Mouse (Mus musculus): ENCODE measurements around the gene Cryl1. TPM values are rescaled to one million over a fixed set of nuclear protein-coding genes. Genes with fewer than 3 reads are reported as not detected.
A peak's percentile ranks its signal among the peaks of the same experiment; 100 is the strongest.

Cryl1 gene
- polyA plus RNA-seq, 1 experiment from 2014 or later, result 7.4 TPM

DNA sequence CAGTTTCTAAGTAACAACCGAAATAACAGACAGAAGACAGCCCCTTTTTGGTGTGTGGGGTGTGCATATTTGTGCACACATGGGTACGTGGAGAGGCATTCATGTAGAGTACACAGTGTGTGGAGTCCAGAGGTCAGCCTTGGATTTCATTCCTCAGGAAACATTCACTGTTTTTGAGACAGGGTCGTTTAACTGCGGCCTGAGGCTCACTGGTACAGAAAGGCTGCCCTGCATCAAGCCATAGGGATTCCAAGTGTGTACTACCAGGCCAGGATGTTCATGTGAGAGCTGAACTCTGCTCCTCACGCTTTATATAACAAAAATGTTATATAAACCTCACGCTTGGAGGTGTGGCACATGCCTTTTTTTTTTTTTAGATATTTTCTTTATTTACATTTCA lies 34.5 kb downstream of the Cryl1 start:
- Histone ChIP-seq H3K4me1 (replicated peaks; ENCODE audit: control insufficient read depth, insufficient read depth, low read length) (peaks cover 3% of the 10 kb centered on the region; the same call in 1 of the 2 replicates), H3K4me3 (ENCODE audit: low read depth, low read length) (no peak overlapping the region), H3K27ac (ENCODE audit: low read depth, low read length) (no peak overlapping the region), H3K36me3 (ENCODE audit: control insufficient read depth, insufficient read depth, low read length) (no peaks in the 10 kb centered on the region), H3K9ac (ENCODE audit: low read length) (no peak overlapping the region), H3K27me3 (ENCODE audit: control insufficient read depth, insufficient read depth, low read length) (no peaks in the 10 kb centered on the region), H3K4me2 (ENCODE audit: low read depth, low read length, severe bottlenecking) (no peak overlapping the region), H3K9me3 (ENCODE audit: control insufficient read depth, low read length) (no peaks in the 10 kb centered on the region)
- ATAC-seq (replicated peaks; ENCODE audit: low FRiP score), result no peak
- 82% methylated on average over 6 of the region's 6 CpGs for whole genome bisulfite sequencing
- DNase-seq (ENCODE audit: low spot score), result no peak

- DNase-seq (ENCODE audit: low spot score), result peak; percentile 90
- ATAC-seq (replicated peaks; ENCODE audit: low FRiP score), result 0 out of 2 replicates have a peak, but pooled peaks have one; percentile 60
- H3K4me3 ChIP-seq (ENCODE audit: low read depth, low read length), result no peak overlapping the region
- H3K27me3 ChIP-seq (ENCODE audit: control insufficient read depth, insufficient read depth, low read length), result no peaks in the 10 kb centered on the region
- no peak overlapping the region for H3K27ac ChIP-seq (ENCODE audit: low read depth, low read length)
- peaks cover 3% of the 10 kb centered on the region; the same call in 1 of the 2 replicates for H3K4me1 ChIP-seq (replicated peaks; ENCODE audit: control insufficient read depth, insufficient read depth, low read length)
- H3K4me2 ChIP-seq (ENCODE audit: low read depth, low read length, severe bottlenecking), result peak overlapping the region; percentile 21; the same call in 1 of the 2 replicates
- no peaks in the 10 kb centered on the region for H3K36me3 ChIP-seq (ENCODE audit: control insufficient read depth, insufficient read depth, low read length)
- no peaks in the 10 kb centered on the region for H3K9me3 ChIP-seq (ENCODE audit: control insufficient read depth, low read length)
- WGBS, result 10% methylated on average over 24 of the region's 31 CpGs
- no peak overlapping the region for H3K9ac ChIP-seq (ENCODE audit: low read length)
Measured at GRCm38 (mm10) chr14:57362726-57363660, 35.3 kb downstream of the Cryl1 start.

DNA sequence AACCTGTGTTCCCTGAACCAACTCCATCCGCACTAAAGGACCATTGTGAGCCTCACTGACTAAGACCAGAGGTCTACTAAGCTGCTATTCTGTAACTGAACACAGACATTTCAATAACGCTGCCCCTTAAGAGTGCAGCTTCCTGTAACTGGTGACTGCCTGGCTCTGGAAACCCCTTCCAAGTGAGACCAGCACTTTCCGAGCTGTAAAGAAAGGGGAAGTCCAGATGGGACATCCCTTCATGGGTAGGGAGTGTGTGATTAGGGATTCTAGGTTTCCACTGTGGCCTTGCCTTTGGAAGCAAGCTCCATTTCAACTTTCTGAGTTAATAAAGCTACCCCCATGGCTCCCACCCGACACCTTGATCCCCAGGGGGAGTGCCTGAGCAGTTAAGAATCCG lies 41.3 kb downstream of the Cryl1 start:
- Histone ChIP-seq H3K9ac (ENCODE audit: low read length) (no peak overlapping the region), H3K27me3 (ENCODE audit: control insufficient read depth, insufficient read depth, low read length) (no peaks in the 10 kb centered on the region), H3K4me3 (ENCODE audit: low read depth, low read length) (no peak overlapping the region), H3K4me1 (replicated peaks; ENCODE audit: control insufficient read depth, insufficient read depth, low read length) (no peaks in the 10 kb centered on the region), H3K4me2 (ENCODE audit: low read depth, low read length, severe bottlenecking) (no peak overlapping the region), H3K9me3 (ENCODE audit: control insufficient read depth, low read length) (no peaks in the 10 kb centered on the region), H3K36me3 (ENCODE audit: control insufficient read depth, insufficient read depth, low read length) (no peaks in the 10 kb centered on the region), H3K27ac (ENCODE audit: low read depth, low read length) (no peak overlapping the region)
- 78% methylated on average over 5 of the region's 5 CpGs for WGBS
- ATAC-seq (replicated peaks; ENCODE audit: low FRiP score), result no peak
- DNase-seq (ENCODE audit: low spot score), result no peak

DNA sequence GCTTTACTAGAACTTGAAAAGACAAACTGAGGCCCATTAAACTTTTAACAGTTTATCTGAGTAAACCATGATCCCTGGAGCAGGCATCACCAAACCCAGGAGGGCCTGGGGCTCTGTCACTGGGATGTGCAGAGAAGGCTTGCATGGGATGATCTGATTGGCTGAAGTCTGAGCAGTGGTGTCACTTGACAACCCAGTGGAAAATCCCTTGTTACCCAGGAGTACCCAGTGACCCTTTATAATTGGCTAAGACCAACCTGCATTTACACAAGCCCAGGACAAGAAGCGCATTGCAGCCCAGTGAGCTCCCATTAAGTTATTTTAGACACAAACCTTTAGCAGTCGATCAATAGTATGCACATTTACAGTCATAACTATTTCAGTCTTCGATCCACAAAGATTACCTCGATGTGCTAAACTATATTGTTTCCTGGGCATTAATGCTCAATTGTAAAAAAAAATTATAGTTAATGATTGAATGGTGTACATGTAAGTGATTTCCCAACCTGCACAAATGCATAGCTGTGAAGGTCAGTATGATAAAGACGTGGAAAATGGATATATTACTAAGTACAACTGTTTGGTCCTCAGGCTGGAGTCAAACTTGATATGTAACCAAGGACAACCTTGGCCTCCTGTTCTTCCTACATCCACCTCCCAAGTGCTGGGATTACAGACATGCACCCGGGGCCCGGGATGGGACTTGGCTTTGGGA lies 46.7 kb downstream of the Cryl1 start:
- Histone ChIP-seq H3K36me3 (ENCODE audit: control insufficient read depth, insufficient read depth, low read length) (no peaks in the 10 kb centered on the region), H3K9me3 (ENCODE audit: control insufficient read depth, low read length) (no peaks in the 10 kb centered on the region), H3K4me3 (ENCODE audit: low read depth, low read length) (no peak overlapping the region), H3K27ac (ENCODE audit: low read depth, low read length) (no peak overlapping the region), H3K4me1 (replicated peaks; ENCODE audit: control insufficient read depth, insufficient read depth, low read length) (no peaks in the 10 kb centered on the region), H3K27me3 (ENCODE audit: control insufficient read depth, insufficient read depth, low read length) (no peaks in the 10 kb centered on the region), H3K9ac (ENCODE audit: low read length) (no peak overlapping the region), H3K4me2 (ENCODE audit: low read depth, low read length, severe bottlenecking) (no peak overlapping the region)
- DNase-seq (ENCODE audit: low spot score), result no peak
- ATAC-seq (replicated peaks; ENCODE audit: low FRiP score), result no peak
- 71% methylated on average over 7 of the region's 7 CpGs for WGBS

DNA sequence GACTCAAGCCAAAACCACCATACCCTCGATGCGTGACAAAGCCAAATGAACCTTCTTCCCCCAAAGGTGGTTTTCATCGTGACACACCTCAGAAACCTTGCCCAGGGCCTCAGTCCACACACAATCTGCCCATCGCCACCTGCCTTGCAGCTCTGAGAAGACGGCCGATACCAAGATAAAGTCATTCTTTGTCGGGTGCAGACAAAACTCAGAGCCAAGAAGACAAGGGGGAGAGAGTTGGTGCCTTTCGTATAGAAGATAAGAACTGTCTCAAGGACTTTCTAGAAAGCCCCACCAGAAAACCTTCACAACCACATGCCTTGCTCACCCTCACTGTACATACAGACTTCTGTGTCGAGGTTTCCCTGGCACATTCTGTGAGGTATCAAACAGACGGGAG lies 48.4 kb downstream of the Cryl1 start:
- DNase-seq (ENCODE audit: low spot score) (no peak), ATAC-seq (replicated peaks; ENCODE audit: low FRiP score) (no peak)
- WGBS, result 88% methylated on average over 10 of the region's 10 CpGs
- H3K27ac ChIP-seq (ENCODE audit: low read depth, low read length), result no peak overlapping the region
- no peak overlapping the region for H3K4me2 ChIP-seq (ENCODE audit: low read depth, low read length, severe bottlenecking)
- H3K36me3 ChIP-seq (ENCODE audit: control insufficient read depth, insufficient read depth, low read length), result no peaks in the 10 kb centered on the region
- no peaks in the 10 kb centered on the region for H3K9me3 ChIP-seq (ENCODE audit: control insufficient read depth, low read length)
- no peak overlapping the region for H3K4me3 ChIP-seq (ENCODE audit: low read depth, low read length)
- H3K27me3 ChIP-seq (ENCODE audit: control insufficient read depth, insufficient read depth, low read length), result no peaks in the 10 kb centered on the region
- H3K9ac ChIP-seq (ENCODE audit: low read length), result no peak overlapping the region
- no peaks in the 10 kb centered on the region for H3K4me1 ChIP-seq (replicated peaks; ENCODE audit: control insufficient read depth, insufficient read depth, low read length)

GRCm38 (mm10) chr14:57348155-57348554 lies 50.2 kb downstream of the Cryl1 start:
- WGBS, result 68% methylated on average over 4 of the region's 4 CpGs
- Histone ChIP-seq H3K36me3 (ENCODE audit: control insufficient read depth, insufficient read depth, low read length) (no peaks in the 10 kb centered on the region), H3K27me3 (ENCODE audit: control insufficient read depth, insufficient read depth, low read length) (no peaks in the 10 kb centered on the region), H3K9me3 (ENCODE audit: control insufficient read depth, low read length) (no peaks in the 10 kb centered on the region), H3K9ac (ENCODE audit: low read length) (no peak overlapping the region), H3K4me2 (ENCODE audit: low read depth, low read length, severe bottlenecking) (no peak overlapping the region), H3K27ac (ENCODE audit: low read depth, low read length) (no peak overlapping the region), H3K4me3 (ENCODE audit: low read depth, low read length) (no peak overlapping the region), H3K4me1 (replicated peaks; ENCODE audit: control insufficient read depth, insufficient read depth, low read length) (no peaks in the 10 kb centered on the region)
- ATAC-seq (replicated peaks; ENCODE audit: low FRiP score) (no peak), DNase-seq (ENCODE audit: low spot score) (no peak)

GRCm38 (mm10) chr14:57346135-57346534 lies 52.2 kb downstream of the Cryl1 start:
- Histone ChIP-seq H3K4me3 (ENCODE audit: low read depth, low read length) (no peak overlapping the region), H3K27ac (ENCODE audit: low read depth, low read length) (no peak overlapping the region), H3K36me3 (ENCODE audit: control insufficient read depth, insufficient read depth, low read length) (no peaks in the 10 kb centered on the region), H3K9ac (ENCODE audit: low read length) (no peak overlapping the region), H3K4me2 (ENCODE audit: low read depth, low read length, severe bottlenecking) (no peak overlapping the region), H3K9me3 (ENCODE audit: control insufficient read depth, low read length) (no peaks in the 10 kb centered on the region), H3K27me3 (ENCODE audit: control insufficient read depth, insufficient read depth, low read length) (no peaks in the 10 kb centered on the region), H3K4me1 (replicated peaks; ENCODE audit: control insufficient read depth, insufficient read depth, low read length) (no peaks in the 10 kb centered on the region)
- ATAC-seq (replicated peaks; ENCODE audit: low FRiP score), result no peak
- DNase-seq (ENCODE audit: low spot score), result peak; percentile 20
- WGBS, result 96% methylated on average over 3 of the region's 3 CpGs

- no peak overlapping the region for H3K4me3 ChIP-seq (ENCODE audit: low read depth, low read length)
- H3K36me3 ChIP-seq (ENCODE audit: control insufficient read depth, insufficient read depth, low read length), result no peaks in the 10 kb centered on the region
- WGBS, result 84% methylated on average over 25 of the region's 25 CpGs
- ATAC-seq (replicated peaks; ENCODE audit: low FRiP score), result no peak
- no peaks in the 10 kb centered on the region for H3K4me1 ChIP-seq (replicated peaks; ENCODE audit: control insufficient read depth, insufficient read depth, low read length)
- DNase-seq (ENCODE audit: low spot score), result peak; percentile 49
- no peaks in the 10 kb centered on the region for H3K27me3 ChIP-seq (ENCODE audit: control insufficient read depth, insufficient read depth, low read length)
- H3K27ac ChIP-seq (ENCODE audit: low read depth, low read length), result no peak overlapping the region
- no peaks in the 10 kb centered on the region for H3K9me3 ChIP-seq (ENCODE audit: control insufficient read depth, low read length)
- H3K9ac ChIP-seq (ENCODE audit: low read length), result no peak overlapping the region
- H3K4me2 ChIP-seq (ENCODE audit: low read depth, low read length, severe bottlenecking), result no peak overlapping the region
Measured at GRCm38 (mm10) chr14:57344781-57345492, 53.4 kb downstream of the Cryl1 start.
